Mouse (Mus musculus): ENCODE measurements around the gene Rwdd2a.
"Not testable (repeated sequence)": the region's sequence is repeated elsewhere in the genome, so short reads cannot be mapped to it uniquely, and the experiment has no call there.

Rwdd2a gene

GRCm38 (mm10) chr9:86592676-86593668, 21.2 kb downstream of the Rwdd2a start:
- no peak for DNase-seq

- not testable (repeated sequence) for DNase-seq
These were observed 22.6 kb downstream of the Rwdd2a start for GRCm38 (mm10) chr9:86594357-86594767.

GRCm38 (mm10) chr9:86596983-86597382, 25.2 kb downstream of the Rwdd2a start:
- DNase-seq, result not testable (repeated sequence)

GRCm38 (mm10) chr9:86599723-86600303, 28.0 kb downstream of the Rwdd2a start:
- no peak for DNase-seq

GRCm38 (mm10) chr9:86605776-86606175, 34.0 kb downstream of the Rwdd2a start:
- no peak for DNase-seq

- no peak for DNase-seq
These were observed 40.3 kb downstream of the Rwdd2a start for GRCm38 (mm10) chr9:86612091-86612490.

- no peak for DNase-seq
These were observed 44.0 kb downstream of the Rwdd2a start for GRCm38 (mm10) chr9:86615765-86616164.

- DNase-seq, result no peak
These were observed 46.2 kb downstream of the Rwdd2a start for GRCm38 (mm10) chr9:86617837-86618492.

- no peak for DNase-seq
These were observed 47.7 kb downstream of the Rwdd2a start for GRCm38 (mm10) chr9:86619341-86620139.

GRCm38 (mm10) chr9:86622062-86622461, 50.3 kb downstream of the Rwdd2a start:
- peak; percentile 22 for DNase-seq

- no peak for DNase-seq
These were observed 52.2 kb downstream of the Rwdd2a start for GRCm38 (mm10) chr9:86624039-86624438.

Measured in cerebellum, adult 9-11 months (tissue).